Mouse (Mus musculus) MEL (cell line): ENCODE measurements around the gene Thap3.

Experiments used
- CTCF ChIP-seq, 3 experiments: IDR thresholded peaks in 2 of 3; conservative IDR thresholded peaks in 1 of 3; 2 replicates each; pipeline ENCODE4 v1.5.1; 2011 to 2012; ENCODE audit warnings: low read length in 3 of 3, low read depth in 2 of 3, mild to moderate bottlenecking in 2 of 3, improper control_type of control experiment in 1 of 3, inconsistent platforms in 1 of 3, mixed read lengths in 1 of 3, moderate library complexity in 1 of 3; ENCODE audit not compliant: control insufficient read depth in 1 of 3, insufficient read depth in 1 of 3, poor library complexity in 1 of 3, severe bottlenecking in 1 of 3
- E2F4 ChIP-seq: IDR thresholded peaks from 2 replicates; pipeline ENCODE4 v1.6.1; 2011; ENCODE audit warnings: low read depth, low read length, improper control_type of control experiment, borderline replicate concordance
- GABPA ChIP-seq: IDR thresholded peaks from 2 replicates; pipeline ENCODE4 v1.6.1; 2012; ENCODE audit warnings: low read depth, mild to moderate bottlenecking, inconsistent platforms, low read length, improper control_type of control experiment, moderate library complexity
- MAZ ChIP-seq: IDR thresholded peaks from 2 replicates; pipeline ENCODE4 v1.6.1; 2012; ENCODE audit warnings: low read depth, mild to moderate bottlenecking, inconsistent platforms, low read length, improper control_type of control experiment
- SMC3 ChIP-seq: IDR thresholded peaks from 2 replicates; pipeline ENCODE4 v1.6.1; 2011; ENCODE audit warnings: low read depth, low read length, improper control_type of control experiment

DNA sequence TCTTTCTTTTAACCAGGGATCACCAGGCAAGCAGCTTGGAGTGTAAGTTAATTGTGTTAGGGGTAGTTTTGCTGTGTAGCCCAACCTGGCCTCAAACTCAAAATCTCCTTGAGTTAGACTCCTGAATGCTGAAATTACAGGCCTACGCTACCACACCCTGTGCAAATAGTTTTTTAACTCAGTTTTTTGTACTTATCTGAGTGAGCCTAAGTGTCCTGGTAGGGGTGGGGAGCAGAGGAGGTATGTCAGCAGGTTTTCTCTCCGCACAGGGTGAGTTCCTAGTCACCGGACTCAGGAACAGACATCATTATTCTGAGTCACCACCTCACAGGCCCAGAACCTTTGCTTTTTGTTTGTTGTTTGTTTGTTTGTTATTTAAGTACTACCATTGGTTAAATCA is 13.3 kb upstream of the Thap3 start:
- TF ChIP-seq E2F4, result no peak
- TF ChIP-seq SMC3, result no peak
- no peak for TF ChIP-seq MAZ
- no peak for TF ChIP-seq GABPA
- TF ChIP-seq CTCF (IDR thresholded peaks at IDR 0.05 in 2 of 3, conservative IDR thresholded peaks at IDR 0.05 in 1 of 3; ENCODE audit: control insufficient read depth in 1 of 3, insufficient read depth in 1 of 3, low read depth in 2 of 3, low read length in 3 of 3, poor library complexity in 1 of 3, severe bottlenecking in 1 of 3), result no peak
